In the genomic region with DNA sequence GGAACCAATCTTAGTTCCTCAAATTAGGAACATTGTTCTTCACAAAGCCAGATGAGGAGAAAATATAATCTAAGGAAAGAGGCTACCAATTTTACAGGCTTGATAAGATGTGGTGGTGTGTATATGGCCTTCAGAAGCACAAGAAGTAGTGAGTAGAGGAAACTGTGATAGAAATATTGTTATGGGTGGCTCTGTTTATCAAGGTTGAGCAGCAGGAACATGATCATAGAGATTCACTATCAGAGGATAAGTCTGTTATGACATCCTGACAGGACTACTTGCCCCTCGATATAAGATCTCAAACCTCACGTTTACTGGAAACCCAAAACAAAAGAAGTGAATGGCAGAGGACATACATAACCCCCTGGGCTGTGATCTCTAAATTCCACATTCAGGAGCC, we compare ENCODE assay signal across 21 mouse cellular contexts. TPM values are rescaled to one million over a fixed set of nuclear protein-coding genes. Genes with fewer than 3 reads are reported as not detected.
"Had no signal": no experiment of that assay in that cellular context is flagged by ENCODE, and none has a peak within 500 bp of the region (broad histone marks: within the 10 kb centered on the region; RNA-seq: fewer than 3 reads in every experiment).

No protein-coding gene starts in this region.

- H3K27me3 ChIP-seq: lung, embryonic 15.5 days; megakaryocyte, embryonic 14.5 days; midbrain, embryonic 12.5 days; midbrain, embryonic 15.5 days; neural tube, embryonic 13.5 days had no signal

- H3K9me3 ChIP-seq: lung, embryonic 15.5 days; midbrain, embryonic 12.5 days; midbrain, embryonic 15.5 days; neural tube, embryonic 13.5 days had no signal

- H3K9ac ChIP-seq: lung, embryonic 15.5 days; midbrain, embryonic 12.5 days; midbrain, embryonic 15.5 days; neural tube, embryonic 13.5 days had no signal

- DNase-seq: kidney, adult 2 months; kidney, postnatal 36 days; layer of hippocampus, postnatal 36 days; lung, adult 18-20 months; lung, postnatal 10 days; lung, postnatal 36 days; retina, postnatal 1 day; thymus, adult 18-20 months; thymus, postnatal 36 days had no signal

- H3K27ac ChIP-seq: kidney, postnatal 0 days; left cerebral cortex, adult 2 months; lung, embryonic 15.5 days; midbrain, embryonic 12.5 days; midbrain, embryonic 15.5 days; neural tube, embryonic 13.5 days had no signal

- H3K4me2 ChIP-seq: lung, embryonic 15.5 days; midbrain, embryonic 12.5 days; midbrain, embryonic 15.5 days; neural tube, embryonic 13.5 days had no signal

- H3K4me1 ChIP-seq: lung, embryonic 15.5 days; megakaryocyte, embryonic 14.5 days; midbrain, embryonic 12.5 days; midbrain, embryonic 15.5 days; neural tube, embryonic 13.5 days had no signal

- H3K4me3 ChIP-seq: left cerebral cortex, adult 2 months; lung, embryonic 15.5 days; megakaryocyte, embryonic 14.5 days; midbrain, embryonic 12.5 days; midbrain, embryonic 15.5 days; myocyte; neural tube, embryonic 13.5 days had no signal

- ATAC-seq: intestine, postnatal 0 days; midbrain, embryonic 15.5 days had no signal

- H3K36me3 ChIP-seq: lung, embryonic 15.5 days; midbrain, embryonic 12.5 days; midbrain, embryonic 15.5 days; neural tube, embryonic 13.5 days had no signal

RNA-seq across cellular contexts. Expression of gene Fgf10, which starts 38.1 kb away (rescaled TPM):
- total RNA-seq: monocyte, adult 5-6 weeks; neutrophil, adult 5-6 weeks had no signal
- polyA plus RNA-seq: spleen, adult 2 months had no signal
